Mouse (Mus musculus) embryo, embryonic 10.5 days (tissue): Measurements from ENCODE around the gene Tmem82.
"Not testable (repeated sequence)": the region's sequence is repeated elsewhere in the genome, so short reads cannot be mapped to it uniquely, and the experiment has no call there.

Experiments
- DNase-seq: peaks from one replicate; pipeline ENCODE4 v3.0.0-alpha.2; 2015; ENCODE audit warnings: low spot score

The Tmem82 gene

GRCm38 (mm10) chr4:141574789-141575702, 43.4 kb downstream of the Tmem82 start:
- peak; percentile 88 for DNase-seq

GRCm38 (mm10) chr4:141573359-141573966, 45.0 kb downstream of the Tmem82 start:
- no peak for DNase-seq

GRCm38 (mm10) chr4:141572668-141573358, 45.6 kb downstream of the Tmem82 start:
- no peak for DNase-seq

GRCm38 (mm10) chr4:141571934-141572333, 46.5 kb downstream of the Tmem82 start:
- DNase-seq: no peak

GRCm38 (mm10) chr4:141571337-141571739, 47.1 kb downstream of the Tmem82 start:
- no peak for DNase-seq

GRCm38 (mm10) chr4:141570821-141571220, 47.6 kb downstream of the Tmem82 start:
- DNase-seq: no peak

GRCm38 (mm10) chr4:141570004-141570403, 48.4 kb downstream of the Tmem82 start:
- DNase-seq: no peak

GRCm38 (mm10) chr4:141568966-141569365, 49.5 kb downstream of the Tmem82 start:
- DNase-seq: no peak

GRCm38 (mm10) chr4:141567174-141567573, 51.3 kb downstream of the Tmem82 start:
- not testable (repeated sequence) for DNase-seq

- DNase-seq: no peak
Measured at GRCm38 (mm10) chr4:141566187-141566586, 52.2 kb downstream of the Tmem82 start.

GRCm38 (mm10) chr4:141565325-141565724, 53.1 kb downstream of the Tmem82 start:
- DNase-seq: no peak

- DNase-seq: no peak
Measured at GRCm38 (mm10) chr4:141564660-141565059, 53.8 kb downstream of the Tmem82 start.

- DNase-seq: no peak
Measured at GRCm38 (mm10) chr4:141564209-141564608, 54.2 kb downstream of the Tmem82 start.
